Mouse (Mus musculus): ENCODE measurements around the gene Pde6b.
A peak's percentile ranks its signal among the peaks of the same experiment; 100 is the strongest.

Pde6b gene

GRCm38 (mm10) chr5:108388201-108388600 lies at the start of gene Pde6b:
Gene Pde6b, plus strand, starts transcription at chr5:108388391.
- DNase-seq: no peak

DNA sequence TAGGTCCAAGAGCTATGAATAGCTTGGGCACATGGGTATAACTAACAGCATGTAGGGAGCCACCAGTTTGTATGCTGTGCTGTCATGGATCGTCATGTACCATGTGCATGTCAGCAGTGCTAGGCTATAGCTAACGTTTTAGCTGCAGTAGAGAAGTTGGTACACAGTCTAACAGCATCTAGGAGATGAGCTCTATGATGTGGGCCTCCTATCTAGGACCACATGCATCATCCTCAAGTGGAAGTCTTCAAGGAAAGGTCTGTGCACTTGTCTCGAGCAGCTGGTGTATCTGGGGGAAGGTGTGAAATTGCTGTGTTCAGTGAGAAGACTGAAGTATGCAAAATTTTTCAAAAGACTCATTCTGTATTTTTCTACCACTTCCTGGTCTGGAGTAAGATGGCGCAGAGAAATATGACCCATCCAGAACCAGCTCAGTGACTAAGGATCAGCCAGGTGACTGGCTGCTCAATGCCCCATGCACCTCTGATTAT lies 44.5 kb upstream of the Pde6b start:
- DNase-seq: no peak

- DNase-seq: no peak
Observed at GRCm38 (mm10) chr5:108345313-108346071, 42.7 kb upstream of the Pde6b start.

DNA sequence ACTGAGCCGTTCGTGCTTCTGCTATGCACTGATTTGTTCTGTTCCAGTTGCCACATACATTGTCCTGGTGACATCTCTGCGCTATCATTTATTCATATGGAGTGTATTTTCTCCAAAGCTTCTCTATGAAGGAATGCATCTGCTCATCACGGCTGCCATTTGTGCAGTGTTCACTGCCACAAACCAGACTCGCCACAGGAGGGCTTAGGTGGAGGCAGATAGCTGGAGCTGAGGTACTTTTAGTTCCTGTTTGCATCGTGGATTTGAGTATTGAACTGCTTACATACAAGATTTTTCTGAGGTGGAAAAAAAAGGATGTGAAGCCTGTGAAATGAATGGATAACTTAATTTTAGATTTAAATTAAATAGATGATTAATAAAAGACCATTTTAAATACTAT lies 40.3 kb upstream of the Pde6b start:
- DNase-seq: no peak

DNA sequence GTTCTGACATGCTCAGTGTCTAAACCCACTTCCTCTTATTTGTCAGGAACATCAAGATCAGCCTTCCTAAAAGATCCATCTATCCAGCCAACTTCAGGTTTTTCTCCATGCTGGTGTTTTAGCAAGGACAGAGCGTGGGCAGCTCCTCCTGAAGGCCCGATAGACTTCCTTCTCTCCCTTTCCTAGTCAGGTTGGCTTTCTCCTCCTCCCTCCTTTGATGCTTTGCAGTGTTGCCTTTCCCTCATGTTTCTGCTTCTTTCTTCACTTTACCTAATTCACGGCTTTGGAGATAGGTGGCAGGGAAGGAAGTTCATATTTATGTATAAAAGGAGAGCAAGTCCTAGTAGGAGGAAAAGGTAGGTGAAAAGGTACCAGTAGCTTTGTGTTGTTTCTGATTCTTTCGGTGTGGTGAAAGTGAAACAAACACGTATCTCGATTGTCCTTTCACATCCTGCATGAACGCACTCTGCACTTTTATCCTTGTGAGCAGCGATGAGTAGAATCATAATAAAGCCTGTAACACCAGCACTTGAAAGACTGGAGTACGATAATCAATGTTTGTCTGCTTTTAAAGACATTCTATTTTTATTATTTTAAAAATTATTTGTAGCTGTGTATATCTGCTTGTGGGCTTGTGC lies 38.6 kb upstream of the Pde6b start:
- DNase-seq: no peak

- no peak for DNase-seq
Observed at GRCm38 (mm10) chr5:108354056-108354455, 34.1 kb upstream of the Pde6b start.

DNA sequence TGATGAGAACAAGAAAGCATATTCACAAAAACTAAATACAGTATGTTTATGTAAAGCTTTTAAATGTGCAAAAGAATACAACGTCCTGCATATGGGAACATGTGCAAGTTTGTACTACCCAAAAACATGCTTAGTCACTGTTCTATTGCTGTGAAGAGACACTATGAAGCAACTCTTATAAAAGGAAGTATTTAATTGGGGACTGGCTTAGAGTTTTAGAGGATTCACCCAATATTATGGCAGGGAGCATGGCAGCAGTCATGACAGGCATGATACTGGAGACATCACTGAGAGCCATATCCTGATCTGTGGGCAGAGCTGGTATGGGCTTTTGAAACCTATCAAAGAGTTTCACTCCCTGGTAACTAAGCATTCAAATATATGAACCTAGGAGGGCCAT lies 30.3 kb upstream of the Pde6b start:
- DNase-seq: no peak

DNA sequence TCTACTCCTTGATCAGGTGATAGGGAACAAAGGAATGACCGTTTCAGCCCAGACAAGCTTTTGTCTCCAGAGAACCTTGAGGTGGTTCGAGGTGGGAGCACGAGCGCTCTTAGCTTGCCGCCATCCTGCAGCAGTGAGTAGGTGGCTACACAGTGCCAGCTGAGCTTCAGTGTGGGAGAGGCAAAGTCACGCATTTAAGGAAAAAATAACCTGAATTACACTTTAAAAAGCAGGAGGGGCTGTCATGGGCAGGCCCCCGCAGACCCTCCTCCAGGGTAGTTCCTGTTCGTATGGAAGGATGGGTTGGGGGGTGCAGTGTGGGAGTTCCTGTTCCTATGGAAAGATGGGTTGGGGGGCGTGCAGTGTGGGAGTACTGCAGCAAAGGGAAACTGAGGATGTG lies 28.7 kb upstream of the Pde6b start:
- DNase-seq: no peak

DNA sequence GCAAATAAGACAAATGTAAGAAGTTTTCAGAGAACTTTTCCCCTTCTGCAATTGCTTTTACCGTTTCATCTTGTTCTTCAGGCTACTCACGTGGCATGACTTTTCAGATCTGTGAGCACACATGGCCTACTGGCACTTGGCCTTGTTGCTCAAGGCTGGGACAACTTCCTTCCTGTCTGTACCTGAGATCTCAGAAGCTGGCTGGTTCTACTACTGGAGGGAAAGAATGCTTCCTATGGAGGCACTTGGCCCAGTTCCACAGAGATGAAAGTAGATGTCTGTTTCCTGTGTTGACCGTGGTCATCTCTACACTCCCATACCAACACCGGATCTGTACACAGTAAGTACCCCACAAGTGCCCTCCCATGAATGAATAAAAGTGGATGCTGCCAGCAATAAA lies 28.0 kb upstream of the Pde6b start:
- no peak for DNase-seq

DNA sequence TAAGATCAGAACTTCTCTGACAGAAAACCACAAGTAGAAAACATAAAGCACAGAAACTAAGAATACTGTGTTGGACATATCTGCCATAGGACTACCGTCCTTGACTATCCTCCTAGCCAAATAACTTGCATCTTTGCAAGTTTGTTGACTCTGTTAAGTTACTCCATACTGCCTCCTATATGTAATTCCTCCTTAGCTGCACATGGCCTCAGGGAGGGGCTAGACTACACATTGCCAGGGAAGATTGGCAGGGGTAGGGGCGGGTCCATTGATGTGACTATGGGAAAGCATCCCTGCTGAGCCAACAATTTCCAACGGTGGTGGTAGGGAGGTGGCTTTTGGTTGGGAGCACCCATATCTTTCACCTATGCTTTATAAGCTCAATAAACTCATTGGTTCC lies 25.9 kb upstream of the Pde6b start:
- DNase-seq: no peak

DNA sequence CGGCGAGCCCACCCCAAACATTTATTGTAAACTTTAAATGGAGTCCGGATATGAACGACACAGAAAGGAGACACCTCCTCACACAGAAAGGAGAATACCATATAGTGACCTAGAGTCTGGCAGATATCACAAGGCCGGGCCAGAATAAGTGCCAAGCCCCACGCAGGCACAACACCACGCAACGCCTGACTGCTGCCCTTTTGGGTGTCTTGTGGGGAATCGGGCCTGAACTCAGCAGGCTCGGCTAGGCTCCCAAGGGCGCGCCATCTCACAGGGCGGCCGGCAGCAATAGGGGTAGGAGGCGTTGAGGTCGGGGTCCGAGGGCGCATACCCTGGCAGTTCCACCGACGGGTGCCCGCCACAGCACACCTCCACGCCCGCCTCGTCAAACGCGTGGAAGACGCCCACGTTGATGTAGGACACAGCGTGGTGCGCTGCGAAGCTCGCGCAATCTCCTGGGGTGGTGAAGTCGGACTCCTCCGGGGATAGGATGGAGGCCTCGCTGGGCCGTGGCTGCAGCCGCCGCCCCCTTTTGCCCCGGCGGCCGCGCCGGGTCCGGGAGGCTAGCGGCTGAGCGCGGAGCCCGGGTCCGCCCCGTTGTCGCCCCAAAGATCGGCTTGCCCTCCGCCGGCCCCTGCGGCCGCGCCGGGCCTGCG lies 21.7 kb upstream of the Pde6b start:
- peak; percentile 35 for DNase-seq

DNA sequence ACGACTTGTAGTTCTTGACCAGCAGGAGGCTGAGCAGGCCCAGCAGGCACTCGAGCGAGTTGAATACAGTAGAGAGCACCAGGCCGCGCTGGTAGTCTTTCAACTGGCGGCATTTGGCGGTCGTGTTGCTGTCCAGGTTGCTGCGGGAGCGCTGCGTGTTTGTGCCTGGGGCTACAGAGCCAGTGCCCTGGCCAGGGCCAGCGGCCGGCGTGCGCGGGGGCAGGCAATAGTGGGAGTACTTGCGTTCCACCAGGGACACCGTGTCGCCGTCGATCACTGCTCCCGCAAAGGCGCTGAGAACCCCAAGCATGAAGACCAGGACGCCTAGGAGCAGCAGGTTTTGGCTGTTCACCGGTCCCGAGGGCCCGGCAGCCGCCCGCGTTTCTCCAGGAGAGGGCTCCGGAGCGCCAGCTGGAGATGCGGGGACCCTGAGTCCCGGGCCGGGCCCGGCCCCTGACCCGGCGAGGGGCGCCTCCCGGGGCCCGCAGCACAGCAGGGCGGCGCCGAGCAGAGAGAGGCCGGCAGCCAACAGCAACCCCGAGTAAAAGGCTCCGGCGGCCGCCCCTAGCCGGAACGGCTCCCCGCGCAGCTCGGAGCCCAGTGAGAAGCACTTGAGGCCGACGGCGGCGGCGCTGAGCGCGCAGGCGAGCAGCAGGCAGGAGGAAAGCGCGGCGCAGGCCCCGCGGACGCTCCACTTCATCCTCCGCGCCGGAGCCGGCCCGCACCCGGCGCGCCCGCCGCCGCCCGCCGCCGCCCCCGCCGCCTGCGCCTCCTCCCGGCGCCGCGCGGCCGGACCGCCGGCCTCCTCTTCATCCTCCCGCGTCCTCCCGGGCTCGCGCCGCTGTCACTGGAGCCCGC lies 21.0 kb upstream of the Pde6b start:
- peak; percentile 60 for DNase-seq

DNA sequence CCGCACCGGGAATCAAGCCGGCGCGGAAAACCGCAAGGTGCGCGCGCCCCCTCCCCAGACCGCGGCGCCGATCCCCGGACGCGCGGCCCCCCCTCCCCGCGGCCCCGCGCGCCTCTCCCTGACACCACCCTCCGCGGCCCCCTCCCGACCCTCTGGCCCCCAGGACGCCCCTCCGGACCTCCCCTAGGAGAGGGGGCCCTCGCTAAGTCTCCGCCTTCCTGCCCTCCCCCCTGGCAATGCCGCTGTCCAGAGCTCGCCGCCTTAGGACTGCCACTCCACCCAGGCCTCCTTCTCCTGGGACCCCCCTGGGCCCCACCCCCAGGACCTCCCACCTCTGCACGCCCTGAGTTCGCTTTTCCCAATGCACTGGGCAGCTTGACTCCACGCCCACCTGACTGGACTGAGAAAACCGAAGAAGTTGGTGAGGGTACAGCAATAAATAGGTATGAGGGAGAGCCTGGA lies 20.3 kb upstream of the Pde6b start, which contains the start of gene Gm42517:
Gene Gm42517 (minus strand): TSS at position 52 of the 462 bp plus-strand sequence.
- peak; percentile 58 for DNase-seq

- DNase-seq: no peak
Observed at GRCm38 (mm10) chr5:108368446-108368845, 19.7 kb upstream of the Pde6b start.

DNA sequence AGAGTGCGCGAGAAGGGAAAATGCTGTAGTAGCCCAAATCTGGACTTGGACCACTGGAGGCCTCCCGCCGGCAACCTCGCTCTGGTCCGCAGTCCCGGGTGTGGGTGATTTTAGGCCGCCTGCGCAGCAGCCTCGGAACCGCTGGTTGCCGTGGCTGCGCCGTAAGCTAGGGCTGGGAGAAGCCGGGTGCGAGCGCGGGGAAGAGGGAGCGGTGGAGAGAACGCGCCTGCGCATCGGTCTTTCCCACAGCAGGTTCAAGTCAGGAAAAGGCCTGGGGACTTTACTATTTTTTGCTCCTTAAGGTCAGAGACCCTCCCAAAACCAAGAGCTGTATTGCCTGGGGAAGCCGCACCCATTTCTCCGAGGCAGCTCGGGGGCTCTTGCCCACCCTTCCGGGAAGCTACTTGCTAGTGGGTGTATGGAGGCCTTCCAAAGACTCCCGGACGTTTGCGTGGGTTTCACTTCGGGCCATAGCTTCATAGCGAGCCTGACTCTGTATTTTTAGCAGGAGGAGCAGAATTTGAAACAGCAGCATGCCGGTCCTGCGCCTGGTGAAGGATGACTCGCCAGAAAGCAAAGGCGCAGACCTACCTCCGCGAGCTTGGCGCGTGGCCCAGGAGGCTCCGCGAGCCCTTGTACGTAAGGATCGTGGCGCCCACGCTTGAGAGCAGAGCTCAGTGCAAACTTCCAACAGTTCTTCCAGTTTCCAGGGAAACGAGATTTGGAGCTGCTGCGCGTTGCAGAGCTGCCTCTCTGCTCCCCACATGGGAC lies 19.2 kb upstream of the Pde6b start:
- peak; percentile 71 for DNase-seq

GRCm38 (mm10) chr5:108369964-108370363 lies 18.2 kb upstream of the Pde6b start:
- peak; percentile 8 for DNase-seq

GRCm38 (mm10) chr5:108374079-108374478 lies 14.1 kb upstream of the Pde6b start:
- DNase-seq: no peak

DNA sequence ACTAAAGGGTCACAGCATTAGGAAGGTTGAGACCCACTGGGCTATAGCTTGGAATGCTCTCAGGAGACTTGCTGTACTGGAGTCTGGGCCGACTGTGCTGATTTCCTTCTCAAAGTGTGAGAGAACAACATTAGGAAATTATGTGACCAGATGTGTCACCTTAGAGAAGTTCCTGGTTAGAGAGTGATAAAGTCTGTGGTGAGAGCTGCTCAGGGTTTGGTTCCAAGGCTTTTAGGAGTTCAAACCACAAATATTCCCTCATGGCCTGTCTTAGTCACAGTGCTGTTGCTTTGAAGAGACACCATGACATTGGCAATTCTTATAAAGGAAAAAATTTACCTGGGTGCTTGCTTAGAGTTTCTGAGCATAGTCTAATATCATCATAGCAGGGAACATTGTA lies 12.1 kb upstream of the Pde6b start:
- DNase-seq: no peak

- no peak for DNase-seq
Observed at GRCm38 (mm10) chr5:108378346-108378745, 9.8 kb upstream of the Pde6b start.

- DNase-seq: no peak
Observed at GRCm38 (mm10) chr5:108385632-108386031, 2.6 kb upstream of the Pde6b start.

- no peak for DNase-seq
Observed at GRCm38 (mm10) chr5:108386449-108386848, 1.7 kb upstream of the Pde6b start.

- no peak for DNase-seq
Observed at GRCm38 (mm10) chr5:108389744-108390143, 1.6 kb downstream of the Pde6b start.

All from cerebellum, adult 9-11 months (tissue).